Mouse (Mus musculus) c-Kit-positive CD71-positive TER-119-positive erythroid progenitor cells, embryonic 14.5 days (primary cell): ENCODE results near the gene Klf3.

Experiments
- DNase-seq: peaks from one replicate; pipeline ENCODE4 v3.0.0-alpha.2; 2013; ENCODE audit warnings: low spot score

Klf3 gene

GRCm38 (mm10) chr5:64802795-64803719 is at the start of gene Klf3:
TSS of gene Klf3 (plus strand) at chr5:64803388.
- DNase-seq: peak; percentile 91

GRCm38 (mm10) chr5:64762295-64762694 is 40.9 kb upstream of the Klf3 start:
- no peak for DNase-seq

GRCm38 (mm10) chr5:64764452-64764851 is 38.7 kb upstream of the Klf3 start:
- DNase-seq: no peak

GRCm38 (mm10) chr5:64765765-64766164 is 37.4 kb upstream of the Klf3 start:
- DNase-seq: no peak

- no peak for DNase-seq
Measured at GRCm38 (mm10) chr5:64766626-64767025, 36.6 kb upstream of the Klf3 start.

GRCm38 (mm10) chr5:64771619-64772018 is 31.6 kb upstream of the Klf3 start:
- DNase-seq: no peak

- DNase-seq: no peak
Measured at GRCm38 (mm10) chr5:64778211-64778610, 25.0 kb upstream of the Klf3 start.

GRCm38 (mm10) chr5:64779285-64779684 is 23.9 kb upstream of the Klf3 start:
- DNase-seq: no peak

- DNase-seq: no peak
Measured at GRCm38 (mm10) chr5:64780778-64781177, 22.4 kb upstream of the Klf3 start.

- DNase-seq: no peak
Measured at GRCm38 (mm10) chr5:64788175-64788574, 15.0 kb upstream of the Klf3 start.

- DNase-seq: no peak
Measured at GRCm38 (mm10) chr5:64798209-64798608, 5.0 kb upstream of the Klf3 start.

- DNase-seq: no peak
Measured at GRCm38 (mm10) chr5:64801545-64801944, 1.6 kb upstream of the Klf3 start.

GRCm38 (mm10) chr5:64802143-64802542 is 1.0 kb upstream of the Klf3 start:
- no peak for DNase-seq

- no peak for DNase-seq
Measured at GRCm38 (mm10) chr5:64803720-64804462, 703 bp downstream of the Klf3 start.

GRCm38 (mm10) chr5:64805131-64805872 is 2.1 kb downstream of the Klf3 start:
- no peak for DNase-seq

GRCm38 (mm10) chr5:64805873-64806505 is 2.8 kb downstream of the Klf3 start:
- no peak for DNase-seq

GRCm38 (mm10) chr5:64806600-64806999 is 3.4 kb downstream of the Klf3 start:
- DNase-seq: no peak

GRCm38 (mm10) chr5:64807159-64807558 is 4.0 kb downstream of the Klf3 start:
- DNase-seq: no peak

- no peak for DNase-seq
Measured at GRCm38 (mm10) chr5:64807603-64808002, 4.4 kb downstream of the Klf3 start.

GRCm38 (mm10) chr5:64808106-64809010 is 5.2 kb downstream of the Klf3 start:
- DNase-seq: no peak

GRCm38 (mm10) chr5:64809257-64809656 is 6.1 kb downstream of the Klf3 start:
- no peak for DNase-seq
